Mouse (Mus musculus): ENCODE data around the gene Hsd17b6.
"Not testable (repeated sequence)": the region's sequence is repeated elsewhere in the genome, so short reads cannot be mapped to it uniquely, and the experiment has no call there.

DNA sequence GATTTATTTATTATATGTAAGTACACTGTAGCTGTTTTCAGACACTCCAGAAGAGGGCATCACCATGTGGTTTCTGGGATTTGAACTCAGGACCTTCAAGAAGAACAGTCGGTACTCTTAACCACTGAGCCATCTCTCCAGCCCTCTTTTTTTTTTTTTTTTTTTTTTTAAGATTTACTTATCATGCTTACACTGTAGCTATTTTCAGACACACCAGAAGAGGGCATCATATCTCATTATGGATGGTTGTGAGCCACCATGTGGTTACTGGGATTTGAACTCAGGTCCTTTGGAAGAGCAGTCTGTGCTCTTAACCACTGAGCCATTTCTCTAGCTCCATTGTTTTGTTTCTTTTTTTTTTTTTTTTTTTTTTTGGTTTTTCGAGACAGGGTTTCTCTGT is 44.7 kb upstream of the Hsd17b6 start:
- not testable (repeated sequence) for TF ChIP-seq GATA1 (IDR thresholded peaks at IDR 0.05; ENCODE audit: borderline replicate concordance, low read length); FLI1 (IDR thresholded peaks at IDR 0.05; ENCODE audit: low read length)

Measured in megakaryocyte, embryonic 14.5 days (primary cell).